Mouse (Mus musculus): ENCODE results near the gene Tspan5.

- no peak for TF ChIP-seq POLR2A (IDR thresholded peaks at IDR 0.05; ENCODE audit: low read depth, low read length)
- TF ChIP-seq CTCF (IDR thresholded peaks at IDR 0.05; ENCODE audit: borderline replicate concordance, insufficient read depth, low read length) = no peak
Measured at GRCm38 (mm10) chr3:138814457-138814856, 72.5 kb downstream of the Tspan5 start.
